Mouse (Mus musculus) spleen, adult 2 months (tissue): Measurements from ENCODE around the gene Hnrnpa3. TPM values are rescaled to one million over a fixed set of nuclear protein-coding genes. Genes with fewer than 3 reads are reported as not detected.
"Not testable (repeated sequence)": the region's sequence is repeated elsewhere in the genome, so short reads cannot be mapped to it uniquely, and the experiment has no call there.

Experiments used
- DNase-seq, 2 experiments: peaks; one replicate each; pipeline versions ENCODE4 v3.0.0 to v3.0.0-alpha.2; 2012 to 2021; ENCODE audit warnings: low spot score in 2 of 2, low read depth in 1 of 2
- H3K27ac ChIP-seq: fragments of 200-500 bp; 2 replicates; pipeline ENCODE4 v1.5.1; 2012; ENCODE audit warnings: low read length, inconsistent platforms; ENCODE audit not compliant: insufficient read depth
- H3K27me3 ChIP-seq: fragments of 200-500 bp; 2 replicates; pipeline ENCODE4 v1.6.1; 2012; ENCODE audit warnings: mild to moderate bottlenecking, moderate library complexity, low read length, inconsistent platforms; ENCODE audit not compliant: control insufficient read depth, insufficient read depth
- H3K36me3 ChIP-seq: fragments of 200-500 bp; 2 replicates; pipeline ENCODE4 v1.6.1; 2012; ENCODE audit warnings: mild to moderate bottlenecking, low read length, inconsistent platforms; ENCODE audit not compliant: control insufficient read depth, insufficient read depth
- H3K4me1 ChIP-seq: fragments of 200-500 bp; 2 replicates; pipeline ENCODE4 v1.6.1; 2011; ENCODE audit warnings: inconsistent platforms; ENCODE audit not compliant: control insufficient read depth, insufficient read depth, insufficient read length
- H3K4me3 ChIP-seq: fragments of 200-500 bp; 2 replicates; pipeline ENCODE4 v1.5.1; 2011; ENCODE audit warnings: mild to moderate bottlenecking, inconsistent platforms; ENCODE audit not compliant: insufficient read depth, insufficient read length; ENCODE audit errors: extremely low read depth
- CTCF ChIP-seq: fragments of 200-500 bp; IDR thresholded peaks from 2 replicates; pipeline ENCODE4 v1.5.1; 2011; ENCODE audit warnings: mild to moderate bottlenecking, inconsistent platforms; ENCODE audit not compliant: insufficient read depth, insufficient read length, insufficient replicate concordance; ENCODE audit errors: extremely low read depth
- POLR2A ChIP-seq: fragments of 200-500 bp; IDR thresholded peaks from 2 replicates; pipeline ENCODE4 v1.6.1; 2011; ENCODE audit warnings: low read depth, low read length, inconsistent platforms
- WGBS: fragments of 180-500 bp; shearing (Covaris S2); methylation state at CpG from one replicate; pipeline ENCODE4 v1.1.7; 2018; 5-methylcytosine and 5-hydroxymethylcytosine counted together
- polyA plus RNA-seq: library from polyadenylated mRNA; depleted of rRNA; stranded (reverse); fragments of >200 nt; gene quantifications from 2 replicates; pipeline ENCODE4 v1.2.3, GENCODE M21; 2012; rRNA removed

Gene Hnrnpa3
- polyA plus RNA-seq = 12.4 and 15.7 TPM in 2 replicates

DNA sequence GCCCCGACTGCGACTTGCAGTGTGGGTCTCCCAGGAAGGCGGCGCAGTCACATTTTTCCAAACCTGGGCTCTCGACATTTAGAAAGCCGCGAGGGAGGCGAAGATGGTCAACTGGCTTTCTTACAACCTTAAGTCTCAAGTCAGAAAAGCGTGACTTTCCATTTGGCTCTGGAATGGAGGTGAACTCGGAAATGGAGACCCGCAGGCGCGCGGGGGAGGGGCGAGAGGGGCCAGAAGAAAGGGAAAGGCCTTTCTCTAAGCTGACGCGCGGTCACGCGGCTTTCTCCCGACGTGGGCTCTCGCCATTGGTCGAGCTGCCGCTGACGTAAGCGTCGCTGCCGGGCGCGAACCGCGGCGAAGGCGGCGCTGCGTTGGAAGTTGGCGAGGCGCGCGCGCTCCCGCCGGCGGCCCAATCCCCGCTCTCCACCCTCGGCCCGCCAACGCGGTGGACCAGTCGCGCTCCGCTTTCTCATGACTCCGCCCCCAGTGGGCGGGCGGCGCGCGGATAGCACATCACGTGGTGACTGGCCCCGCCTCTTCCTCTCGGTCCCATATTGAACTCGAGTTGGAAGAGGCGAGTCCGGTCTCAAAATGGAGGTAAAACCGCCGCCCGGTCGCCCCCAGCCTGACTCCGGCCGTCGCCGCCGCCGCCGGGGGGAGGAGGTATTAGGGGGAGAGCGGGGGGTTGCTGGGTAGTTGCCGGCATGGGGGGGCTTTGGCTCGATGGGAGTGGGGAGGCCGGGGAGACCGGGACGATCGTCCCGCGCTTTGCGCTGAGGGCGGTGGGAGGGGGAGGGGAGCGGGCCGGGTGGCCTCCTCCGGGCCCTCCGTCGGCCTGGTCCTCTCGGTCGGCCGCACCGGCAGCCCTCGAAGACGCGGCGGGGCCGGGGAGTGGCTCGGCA is at the start of gene Hnrnpa3:
Hnrnpa3 (plus strand) TSS at position 535 of the 902 bp plus-strand sequence.
- no peak for TF ChIP-seq CTCF
- TF ChIP-seq POLR2A = peak; percentile 65
- Histone ChIP-seq H3K4me3 (peak within 1 kb of the TSS; percentile 90), H3K27me3 (no peaks in the 10 kb centered on the region), H3K4me1 (peaks cover 14% of the 10 kb centered on the region), H3K36me3 (peaks cover 14% of the 10 kb centered on the region), H3K27ac (peak within 1 kb of the TSS; percentile 97)
- peak; percentile 97 to 98 for DNase-seq
- WGBS = 1% methylated on average over 92 of the region's 102 CpGs

DNA sequence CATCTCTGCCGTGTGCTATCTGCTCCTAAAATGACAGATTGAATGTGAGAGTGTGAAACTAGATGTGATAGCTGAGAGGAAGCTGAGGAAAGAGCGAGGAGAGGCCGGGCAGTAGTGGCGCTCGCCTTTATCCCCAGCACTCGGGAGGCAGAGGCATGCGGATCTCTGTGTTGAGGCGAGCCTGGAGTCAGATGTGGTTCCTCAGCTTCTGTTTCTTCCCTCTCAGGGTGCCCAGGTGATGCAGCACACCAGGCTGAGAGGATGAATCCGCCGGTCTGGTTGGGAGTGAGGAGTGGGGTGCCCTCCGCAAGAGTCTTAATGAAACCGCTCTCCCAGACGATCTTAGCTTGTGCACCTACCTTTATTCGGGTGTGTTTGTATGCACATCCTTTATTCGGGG is 49.1 kb upstream of the Hnrnpa3 start:
- Histone ChIP-seq H3K27ac (no peak overlapping the region), H3K36me3 (no peaks in the 10 kb centered on the region), H3K4me1 (no peaks in the 10 kb centered on the region), H3K27me3 (peaks cover 4% of the 10 kb centered on the region), H3K4me3 (no peak overlapping the region)
- TF ChIP-seq CTCF = no peak
- DNase-seq = no peak
- 66% methylated on average over 15 of the region's 15 CpGs for whole genome bisulfite sequencing

DNA sequence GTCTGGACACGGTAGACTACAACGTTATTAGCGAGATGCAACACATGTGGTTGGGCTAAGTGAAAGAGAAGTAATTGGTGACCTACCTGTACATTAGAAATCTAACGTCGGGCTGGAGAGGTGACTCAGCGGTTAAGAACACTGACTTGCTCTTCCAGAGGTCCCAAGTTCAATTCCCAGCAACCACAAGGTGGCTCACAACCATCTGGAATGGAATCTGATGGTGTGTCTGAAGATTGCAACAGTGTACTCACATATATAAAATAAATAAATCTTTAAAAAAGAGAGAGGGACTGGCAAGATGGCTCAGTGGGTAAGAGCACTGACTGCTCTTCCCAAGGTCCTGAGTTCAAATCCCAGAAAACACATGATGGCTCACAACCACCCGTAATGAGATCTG is 48.5 kb upstream of the Hnrnpa3 start:
- DNase-seq, H3K36me3 ChIP-seq, H3K4me1 ChIP-seq, H3K4me3 ChIP-seq, H3K27ac ChIP-seq, H3K27me3 ChIP-seq: not testable (repeated sequence)
- 71% methylated on average over 7 of the region's 7 CpGs for WGBS

DNA sequence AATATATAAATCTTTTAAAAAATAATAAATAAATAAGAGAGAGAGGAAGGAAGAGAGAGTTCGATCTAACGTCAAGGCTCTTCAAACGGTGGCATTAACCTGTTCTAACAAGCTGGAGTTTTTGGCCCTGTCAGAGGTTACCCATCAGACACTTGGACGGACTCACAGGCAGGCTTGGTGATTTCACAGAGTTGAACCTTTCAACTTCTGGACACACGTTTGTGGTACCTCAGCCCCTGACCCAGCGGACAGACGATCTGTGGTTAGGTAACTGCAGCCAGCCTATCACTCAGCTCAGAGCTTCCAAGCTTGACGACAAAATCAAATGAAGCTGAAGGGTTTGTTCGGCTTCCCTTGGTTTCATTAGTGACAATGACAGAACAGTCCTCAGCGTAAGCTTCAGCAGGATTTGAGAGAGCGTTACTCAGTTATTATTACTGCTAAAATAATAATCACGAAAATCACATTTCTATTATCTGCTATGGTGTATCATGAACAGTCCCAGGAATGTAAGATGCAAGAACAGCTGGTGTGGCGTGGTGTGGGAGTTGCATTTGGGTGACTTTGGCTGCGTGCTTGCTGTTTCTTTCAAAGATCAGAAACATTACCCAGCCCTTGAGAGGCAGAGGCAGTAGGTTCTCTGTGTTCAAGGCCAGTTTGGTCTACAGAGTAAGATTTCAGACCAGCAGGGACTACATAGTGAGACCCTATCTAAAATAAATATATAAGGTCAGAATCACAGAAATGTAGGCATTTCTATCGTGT is 47.8 kb upstream of the Hnrnpa3 start:
- TF ChIP-seq POLR2A (no peak), CTCF (no peak)
- Histone ChIP-seq H3K27ac (no peak overlapping the region), H3K4me3 (no peak overlapping the region), H3K27me3 (peaks cover 4% of the 10 kb centered on the region), H3K4me1 (no peaks in the 10 kb centered on the region), H3K36me3 (no peaks in the 10 kb centered on the region)
- DNase-seq = no peak
- 79% methylated on average over 15 of the region's 15 CpGs for WGBS

DNA sequence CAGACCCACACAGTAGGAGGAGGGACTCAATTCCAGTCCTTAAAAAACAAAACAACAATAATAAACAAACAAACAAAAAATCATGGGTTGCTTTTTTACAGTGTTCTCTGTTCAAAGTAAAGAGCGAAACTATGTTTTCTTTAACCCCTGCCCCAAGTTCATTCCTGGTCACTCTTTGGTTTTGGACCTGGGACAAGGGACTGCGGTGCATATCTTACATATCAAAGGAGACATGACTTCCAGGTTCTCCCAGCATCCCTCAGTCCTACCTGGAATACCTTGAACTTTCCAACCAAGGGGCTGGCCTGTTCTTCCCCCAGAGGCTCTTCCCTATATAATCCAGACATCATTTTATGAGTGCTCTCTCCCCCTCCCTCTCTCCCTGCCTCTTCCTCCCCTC is 47.1 kb upstream of the Hnrnpa3 start:
- Histone ChIP-seq H3K4me1 (no peaks in the 10 kb centered on the region), H3K27ac (no peak overlapping the region), H3K4me3 (no peak overlapping the region), H3K27me3 (peaks cover 4% of the 10 kb centered on the region), H3K36me3 (no peaks in the 10 kb centered on the region)
- 89% methylated on average over 2 of the region's 2 CpGs for WGBS
- TF ChIP-seq CTCF (no peak), POLR2A (no peak)
- no peak for DNase-seq

DNA sequence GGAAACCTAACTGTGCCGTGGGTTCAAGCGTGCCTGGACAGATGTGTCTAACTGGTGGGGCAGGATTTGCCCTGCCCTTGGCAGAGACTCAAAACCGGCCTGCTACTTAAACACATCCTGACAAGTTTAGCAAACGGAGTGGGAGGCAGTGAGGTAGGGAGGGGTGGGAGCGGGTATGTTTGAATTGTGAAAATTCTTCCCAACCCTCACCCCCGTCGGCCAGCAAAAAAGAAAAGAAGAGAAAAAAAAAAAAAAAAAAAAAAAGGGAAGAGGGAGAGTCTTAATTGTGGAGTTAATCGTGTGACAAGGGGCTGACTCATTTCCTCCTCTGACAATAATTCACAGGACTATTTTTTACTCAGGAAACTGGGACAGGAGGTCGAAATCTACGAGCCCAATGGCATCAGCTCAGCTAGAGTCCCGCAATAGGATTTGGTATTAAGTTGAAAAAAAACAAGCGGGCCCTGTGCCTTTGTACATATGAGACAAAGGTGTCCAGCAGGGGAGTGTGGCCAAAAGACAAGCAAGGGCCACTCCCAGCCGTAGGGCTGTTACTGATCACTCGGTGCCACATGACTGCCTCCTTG is 46.0 kb upstream of the Hnrnpa3 start:
- no peak overlapping the region for H3K4me3 ChIP-seq
- TF ChIP-seq POLR2A (no peak), CTCF (no peak)
- no peak for DNase-seq
- H3K27me3 ChIP-seq = peaks cover 4% of the 10 kb centered on the region
- H3K27ac ChIP-seq = no peak overlapping the region
- H3K36me3 ChIP-seq = no peaks in the 10 kb centered on the region
- H3K4me1 ChIP-seq = no peaks in the 10 kb centered on the region
- WGBS = 12% methylated on average over 14 of the region's 14 CpGs

DNA sequence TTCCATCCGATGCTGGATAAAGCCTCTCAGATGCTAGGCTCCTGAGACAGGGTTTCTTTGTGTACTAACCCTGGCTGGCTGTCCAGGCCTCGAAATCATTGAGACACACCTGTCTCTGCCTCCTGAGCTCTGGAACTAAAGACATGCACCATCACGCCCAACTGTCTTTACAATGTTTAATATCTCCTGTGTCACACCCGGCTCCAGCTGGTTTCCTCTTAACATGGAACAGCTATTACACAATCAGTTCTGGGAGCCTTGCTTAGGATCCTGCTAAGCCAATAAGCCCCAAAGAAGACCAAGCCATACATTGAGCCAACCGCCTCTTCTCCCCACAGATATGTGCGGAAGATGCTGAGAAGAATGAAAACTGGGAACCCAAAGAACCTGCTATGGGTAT is 44.5 kb upstream of the Hnrnpa3 start:
- no peak for DNase-seq
- WGBS = 89% methylated on average over 6 of the region's 6 CpGs
- Histone ChIP-seq H3K4me3 (no peak overlapping the region), H3K4me1 (no peaks in the 10 kb centered on the region), H3K27ac (no peak overlapping the region), H3K36me3 (no peaks in the 10 kb centered on the region), H3K27me3 (peaks cover 3% of the 10 kb centered on the region; the same call in 1 of the 2 replicates)
- TF ChIP-seq CTCF = no peak
- TF ChIP-seq POLR2A = no peak
